Mouse (Mus musculus) E14TG2a.4 (cell line): ENCODE measurements around the gene Olfr1416.
A peak's percentile ranks its signal among the peaks of the same experiment; 100 is the strongest.

Experiments used
- CTCF ChIP-seq: conservative IDR thresholded peaks from 2 replicates; pipeline ENCODE4 v1.5.1; 2014; ENCODE audit warnings: low read length
- NANOG ChIP-seq: IDR thresholded peaks from 2 replicates; pipeline ENCODE4 v1.6.1; 2014; ENCODE audit warnings: borderline replicate concordance, low read length, mixed read lengths
- POU5F1 ChIP-seq: IDR thresholded peaks from 2 replicates; pipeline ENCODE4 v1.6.1; 2014; ENCODE audit warnings: low read length, borderline replicate concordance

DNA sequence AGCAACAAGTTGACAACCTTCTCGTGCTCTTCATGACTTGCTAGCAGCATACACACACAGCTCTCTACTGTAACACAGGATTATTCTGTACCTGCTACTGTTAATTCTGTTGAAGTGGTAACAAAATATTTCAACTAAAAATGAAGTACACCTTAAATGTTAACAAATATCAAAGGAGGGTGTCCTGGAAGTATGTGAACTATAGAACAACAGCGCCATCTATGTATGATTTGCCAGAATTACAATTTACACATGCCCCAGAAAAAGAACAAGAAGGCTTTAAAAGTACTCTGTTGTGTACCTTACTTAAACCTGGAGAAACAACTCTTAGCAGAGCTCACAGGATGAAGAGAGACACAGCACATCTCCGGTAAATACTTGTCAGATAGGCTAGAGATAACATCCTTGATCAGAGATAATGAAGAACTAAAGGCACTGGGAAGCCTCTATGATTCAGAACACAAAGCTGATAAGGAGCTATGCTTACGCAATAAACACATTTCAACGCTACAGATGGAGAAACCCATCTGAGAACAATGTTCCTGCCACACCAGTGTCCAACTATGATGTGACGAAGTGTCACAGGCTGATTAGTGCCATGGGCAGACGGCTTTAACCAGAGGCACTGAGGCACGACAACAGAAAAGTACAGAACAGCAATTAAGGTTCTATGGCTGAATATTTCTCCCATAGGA, 31.0 kb downstream of the Olfr1416 start:
- peak; percentile 54 for TF ChIP-seq CTCF
- no peak for TF ChIP-seq NANOG
- TF ChIP-seq POU5F1, result no peak
